Mouse (Mus musculus): ENCODE results near the gene Pogz. TPM values are rescaled to one million over a fixed set of nuclear protein-coding genes. Genes with fewer than 3 reads are reported as not detected.
"Not testable (repeated sequence)": the region's sequence is repeated elsewhere in the genome, so short reads cannot be mapped to it uniquely, and the experiment has no call there.

Pogz gene
- polyA plus RNA-seq, 1 experiment from 2014 or later: 25.6 TPM

GRCm38 (mm10) chr3:94886316-94887224 is 49.2 kb downstream of the Pogz start, which contains the start of gene Psmb4:
Gene Psmb4, minus strand, starts transcription at chr3:94886961.
- peaks cover 17% of the 10 kb centered on the region for H3K4me1 ChIP-seq
- 1% methylated on average over 61 of the region's 61 CpGs for WGBS
- no peaks in the 10 kb centered on the region for H3K9me3 ChIP-seq (replicated peaks)
- H3K9ac ChIP-seq: peak within 1 kb of the TSS; percentile 96
- peak within 1 kb of the TSS; percentile 62 for H3K27ac ChIP-seq
- H3K36me3 ChIP-seq (ENCODE audit: poor library complexity, severe bottlenecking): peaks cover 39% of the 10 kb centered on the region
- ATAC-seq: peak; percentile 93
- H3K4me2 ChIP-seq: peak within 1 kb of the TSS; percentile 87
- peak within 1 kb of the TSS; percentile 97 for H3K4me3 ChIP-seq
- no peaks in the 10 kb centered on the region for H3K27me3 ChIP-seq

- Histone ChIP-seq H3K36me3 (ENCODE audit: poor library complexity, severe bottlenecking) (peaks cover 20% of the 10 kb centered on the region), H3K27me3 (no peaks in the 10 kb centered on the region), H3K4me2 (no peak overlapping the region), H3K9me3 (replicated peaks) (no peaks in the 10 kb centered on the region), H3K4me3 (no peak overlapping the region), H3K27ac (no peak overlapping the region), H3K9ac (no peak overlapping the region), H3K4me1 (peaks cover 17% of the 10 kb centered on the region)
- no peak for ATAC-seq
Measured at GRCm38 (mm10) chr3:94888595-94888994, 51.2 kb downstream of the Pogz start.

GRCm38 (mm10) chr3:94894076-94894475 is 56.7 kb downstream of the Pogz start:
- Histone ChIP-seq H3K9me3 (replicated peaks) (no peaks in the 10 kb centered on the region), H3K9ac (no peak overlapping the region), H3K4me3 (no peak overlapping the region), H3K4me2 (no peak overlapping the region), H3K27ac (no peak overlapping the region), H3K27me3 (no peaks in the 10 kb centered on the region; the same call in 1 of the 2 replicates), H3K36me3 (ENCODE audit: poor library complexity, severe bottlenecking) (no peaks in the 10 kb centered on the region), H3K4me1 (no peaks in the 10 kb centered on the region)
- 75% methylated on average over 3 of the region's 3 CpGs for WGBS
- no peak for ATAC-seq

GRCm38 (mm10) chr3:94902747-94903146 is 65.4 kb downstream of the Pogz start:
- no peaks in the 10 kb centered on the region for H3K4me1 ChIP-seq
- H3K27me3 ChIP-seq: no peaks in the 10 kb centered on the region
- H3K36me3 ChIP-seq (ENCODE audit: poor library complexity, severe bottlenecking): no peaks in the 10 kb centered on the region
- ATAC-seq: no peak
- 22% methylated on average over 7 of the region's 7 CpGs for WGBS
- no peaks in the 10 kb centered on the region for H3K9me3 ChIP-seq (replicated peaks)
- no peak overlapping the region for H3K9ac ChIP-seq
- H3K27ac ChIP-seq: no peak overlapping the region
- no peak overlapping the region for H3K4me3 ChIP-seq
- H3K4me2 ChIP-seq: no peak overlapping the region

- WGBS: 72% methylated on average over 3 of the region's 3 CpGs
- H3K4me2 ChIP-seq; H3K4me1 ChIP-seq; H3K27ac ChIP-seq; H3K9ac ChIP-seq; H3K36me3 ChIP-seq (ENCODE audit: poor library complexity, severe bottlenecking); H3K27me3 ChIP-seq; H3K9me3 ChIP-seq (replicated peaks); ATAC-seq; H3K4me3 ChIP-seq: not testable (repeated sequence)
Measured at GRCm38 (mm10) chr3:94904759-94905158, 67.4 kb downstream of the Pogz start.

GRCm38 (mm10) chr3:94906482-94906881 is 69.1 kb downstream of the Pogz start:
- no peak for ATAC-seq
- Histone ChIP-seq H3K4me1 (no peaks in the 10 kb centered on the region), H3K27ac (no peak overlapping the region)

GRCm38 (mm10) chr3:94911050-94911693 is 73.8 kb downstream of the Pogz start:
- no peak overlapping the region for H3K4me3 ChIP-seq
- H3K36me3 ChIP-seq (ENCODE audit: poor library complexity, severe bottlenecking): no peaks in the 10 kb centered on the region
- no peak overlapping the region for H3K4me2 ChIP-seq
- WGBS: 73% methylated on average over 2 of the region's 2 CpGs
- no peaks in the 10 kb centered on the region for H3K4me1 ChIP-seq
- no peak overlapping the region for H3K9ac ChIP-seq
- ATAC-seq: no peak
- no peaks in the 10 kb centered on the region for H3K9me3 ChIP-seq (replicated peaks)
- no peaks in the 10 kb centered on the region for H3K27me3 ChIP-seq
- H3K27ac ChIP-seq: no peak overlapping the region

More at GRCm38 (mm10) chr3:94906482-94906881, 69.1 kb downstream of the Pogz start:
- no peak overlapping the region for H3K4me2 ChIP-seq
- no peaks in the 10 kb centered on the region for H3K9me3 ChIP-seq (replicated peaks)
- H3K9ac ChIP-seq: no peak overlapping the region
- 63% methylated on average over 1 of the region's 1 CpGs for WGBS
- H3K4me3 ChIP-seq: no peak overlapping the region
- no peaks in the 10 kb centered on the region for H3K36me3 ChIP-seq (ENCODE audit: poor library complexity, severe bottlenecking)
- H3K27me3 ChIP-seq: no peaks in the 10 kb centered on the region

GRCm38 (mm10) chr3:94913801-94914200 is 76.4 kb downstream of the Pogz start:
- WGBS: 77% methylated on average over 5 of the region's 5 CpGs
- Histone ChIP-seq H3K36me3 (ENCODE audit: poor library complexity, severe bottlenecking) (no peaks in the 10 kb centered on the region), H3K27me3 (no peaks in the 10 kb centered on the region), H3K27ac (no peak overlapping the region), H3K4me3 (no peak overlapping the region), H3K9ac (no peak overlapping the region), H3K4me2 (no peak overlapping the region), H3K4me1 (no peaks in the 10 kb centered on the region; the same call in 1 of the 2 replicates), H3K9me3 (replicated peaks) (no peaks in the 10 kb centered on the region)
- no peak for ATAC-seq

- no peaks in the 10 kb centered on the region for H3K36me3 ChIP-seq (ENCODE audit: poor library complexity, severe bottlenecking)
- H3K4me2 ChIP-seq: no peak overlapping the region
- no peak overlapping the region for H3K4me3 ChIP-seq
- no peak for ATAC-seq
- H3K4me1 ChIP-seq: no peaks in the 10 kb centered on the region; the same call in 1 of the 2 replicates
- WGBS: 82% methylated on average over 7 of the region's 7 CpGs
- no peaks in the 10 kb centered on the region for H3K27me3 ChIP-seq
- no peak overlapping the region for H3K9ac ChIP-seq
- H3K9me3 ChIP-seq (replicated peaks): no peaks in the 10 kb centered on the region
- H3K27ac ChIP-seq: no peak overlapping the region
Measured at GRCm38 (mm10) chr3:94915903-94916741, 78.8 kb downstream of the Pogz start.

- H3K9me3 ChIP-seq (replicated peaks): no peaks in the 10 kb centered on the region
- 42% methylated on average over 14 of the region's 14 CpGs for WGBS
- no peak overlapping the region; the same call in 1 of the 2 replicates for H3K9ac ChIP-seq
- H3K36me3 ChIP-seq (ENCODE audit: poor library complexity, severe bottlenecking): no peaks in the 10 kb centered on the region
- H3K4me3 ChIP-seq: no peak overlapping the region
- no peak overlapping the region for H3K27ac ChIP-seq
- no peaks in the 10 kb centered on the region; the same call in 1 of the 2 replicates for H3K4me1 ChIP-seq
- no peak for ATAC-seq
- no peaks in the 10 kb centered on the region for H3K27me3 ChIP-seq
- H3K4me2 ChIP-seq: no peak overlapping the region
Measured at GRCm38 (mm10) chr3:94917816-94918361, 80.5 kb downstream of the Pogz start.

GRCm38 (mm10) chr3:94918845-94919244 is 81.5 kb downstream of the Pogz start:
- 82% methylated on average over 4 of the region's 4 CpGs for WGBS
- Histone ChIP-seq H3K27me3 (no peaks in the 10 kb centered on the region), H3K9ac (no peak overlapping the region), H3K4me3 (no peak overlapping the region), H3K36me3 (ENCODE audit: poor library complexity, severe bottlenecking) (no peaks in the 10 kb centered on the region), H3K4me2 (no peak overlapping the region), H3K4me1 (no peaks in the 10 kb centered on the region; the same call in 1 of the 2 replicates), H3K9me3 (replicated peaks) (no peaks in the 10 kb centered on the region), H3K27ac (no peak overlapping the region)
- ATAC-seq: no peak

Measured in forebrain, embryonic 13.5 days (tissue).